Mouse (Mus musculus): Measurements from ENCODE around the gene Slc5a6.

The Slc5a6 gene

DNA sequence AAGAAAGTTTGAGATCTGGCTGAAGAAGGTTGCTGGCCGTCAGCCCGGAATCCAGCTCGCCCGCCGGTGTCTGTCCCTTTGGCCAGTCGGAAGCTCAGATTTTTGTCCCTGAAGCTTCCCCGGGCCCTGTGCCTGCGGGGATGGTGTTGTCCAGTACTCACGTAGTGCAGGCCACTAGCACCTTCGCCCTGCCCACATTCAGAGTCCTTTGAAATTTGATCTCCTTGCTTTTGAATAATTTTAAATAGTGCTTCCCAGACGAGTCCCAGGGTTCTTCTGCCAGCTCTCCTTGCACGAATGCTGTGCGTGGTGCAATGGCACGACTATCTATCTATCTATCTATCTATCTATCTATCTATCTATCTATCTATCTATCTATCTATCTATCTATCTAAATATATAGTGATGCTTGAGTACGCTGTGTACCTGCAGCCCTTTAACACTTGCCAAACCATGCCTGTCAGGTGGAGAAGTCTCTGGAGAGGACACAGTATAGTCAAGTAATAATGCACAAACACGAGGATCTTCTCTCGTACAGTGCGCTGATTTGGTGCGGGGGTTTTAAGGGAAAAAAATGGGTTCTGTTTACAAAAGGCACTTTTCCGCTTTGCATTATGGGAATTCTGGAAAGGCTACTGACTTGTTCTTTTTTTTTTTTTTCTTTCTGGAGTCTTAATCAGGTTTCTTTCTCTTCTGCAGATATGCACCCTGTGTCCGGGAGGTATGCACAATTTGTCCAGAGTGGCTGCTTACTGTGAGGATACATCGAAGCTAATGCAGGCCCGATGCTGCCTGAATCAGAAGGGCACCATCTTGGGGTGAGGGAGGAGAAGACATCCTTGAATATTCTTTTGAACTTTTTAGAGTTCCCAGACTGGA is at the start of gene Slc5a6:
TSS of gene Slc5a6 (minus strand) at position 162 of the 879 bp plus-strand sequence.
- in situ Hi-C loops (cut with MboI; ENCODE audit: low sequenced_read_pairs), result no loop called here

DNA sequence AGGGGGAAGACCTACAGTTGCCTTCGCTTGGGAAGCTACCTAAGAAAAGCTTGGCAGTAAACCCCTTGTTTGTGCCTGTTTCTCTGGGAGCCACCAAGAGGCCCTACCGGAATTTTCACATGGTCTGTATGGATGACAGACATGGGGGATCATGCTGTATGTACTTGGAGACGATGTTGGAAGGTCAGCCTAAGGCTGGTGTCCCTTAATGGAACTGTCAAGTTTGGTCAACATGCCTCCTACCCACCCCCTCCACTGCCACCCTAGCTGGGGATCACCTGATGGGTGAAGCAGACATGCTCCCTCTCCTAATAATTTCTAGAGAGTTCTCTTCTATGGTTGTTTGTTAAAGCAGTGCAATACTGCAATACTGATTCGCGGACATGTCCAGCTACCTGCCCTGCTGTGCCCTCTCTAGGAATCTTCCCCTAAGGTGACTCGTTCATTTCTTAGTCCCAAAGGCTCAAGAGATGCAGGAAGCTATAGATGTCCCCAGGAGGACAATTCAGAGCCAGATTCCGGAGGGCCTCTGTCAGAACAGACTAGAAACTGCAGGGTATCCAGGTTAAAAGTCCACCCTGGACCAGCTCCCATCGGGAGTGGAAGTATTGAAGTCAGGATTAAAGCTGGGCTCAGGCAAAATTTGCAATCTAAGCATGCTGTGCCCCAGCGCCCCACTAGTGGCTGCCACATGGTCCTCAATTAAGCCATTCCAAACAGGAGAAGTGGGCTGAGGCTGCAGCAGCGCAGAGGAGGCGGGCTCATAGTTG is 47.2 kb upstream of the Slc5a6 start:
- in situ Hi-C loops (cut with MboI; ENCODE audit: low sequenced_read_pairs), result no loop called here

DNA sequence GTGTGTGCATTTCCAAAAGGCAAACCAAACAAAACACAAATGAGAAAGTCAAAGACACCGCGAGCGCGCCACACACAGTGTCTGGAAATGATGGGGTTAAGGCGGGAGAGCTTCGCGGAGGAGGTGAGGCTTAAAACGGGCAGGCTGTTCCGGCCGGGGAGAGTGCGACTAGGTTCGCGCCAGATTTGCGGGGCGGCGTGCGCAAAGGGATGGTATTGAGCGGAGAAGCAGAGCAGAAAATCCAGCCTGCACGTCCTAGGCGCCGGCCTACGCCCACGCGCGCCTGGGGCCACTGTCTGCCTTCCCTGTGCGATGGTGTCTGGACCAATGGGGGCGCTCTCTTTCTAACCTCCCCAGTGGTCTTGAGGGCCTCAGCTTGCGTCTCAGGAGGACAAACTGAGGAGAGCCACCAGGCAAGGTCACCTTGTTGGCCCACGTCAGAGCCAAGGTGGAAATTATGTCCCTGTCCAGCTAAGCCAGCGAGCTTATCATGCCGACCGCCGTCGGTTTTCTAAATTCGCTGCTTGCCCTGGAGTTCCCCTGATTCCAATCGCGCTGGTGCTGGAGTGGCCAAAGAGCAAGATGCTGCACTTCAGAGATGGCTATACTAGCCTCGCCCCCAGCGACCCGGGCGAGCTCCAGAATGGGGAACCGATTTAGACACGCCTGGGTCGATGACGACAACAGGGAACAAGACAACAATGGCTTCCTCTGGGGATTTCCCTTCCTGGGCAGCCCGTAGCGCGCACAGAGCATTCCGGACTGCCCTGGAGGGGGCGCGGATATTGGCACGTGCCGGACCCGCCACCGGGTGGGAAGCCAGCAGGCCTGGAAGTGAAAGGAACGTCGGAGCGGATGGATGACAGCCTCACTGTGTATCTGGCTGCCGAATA is 46.3 kb upstream of the Slc5a6 start:
- in situ Hi-C loops (cut with MboI; ENCODE audit: low sequenced_read_pairs), result no loop called here

DNA sequence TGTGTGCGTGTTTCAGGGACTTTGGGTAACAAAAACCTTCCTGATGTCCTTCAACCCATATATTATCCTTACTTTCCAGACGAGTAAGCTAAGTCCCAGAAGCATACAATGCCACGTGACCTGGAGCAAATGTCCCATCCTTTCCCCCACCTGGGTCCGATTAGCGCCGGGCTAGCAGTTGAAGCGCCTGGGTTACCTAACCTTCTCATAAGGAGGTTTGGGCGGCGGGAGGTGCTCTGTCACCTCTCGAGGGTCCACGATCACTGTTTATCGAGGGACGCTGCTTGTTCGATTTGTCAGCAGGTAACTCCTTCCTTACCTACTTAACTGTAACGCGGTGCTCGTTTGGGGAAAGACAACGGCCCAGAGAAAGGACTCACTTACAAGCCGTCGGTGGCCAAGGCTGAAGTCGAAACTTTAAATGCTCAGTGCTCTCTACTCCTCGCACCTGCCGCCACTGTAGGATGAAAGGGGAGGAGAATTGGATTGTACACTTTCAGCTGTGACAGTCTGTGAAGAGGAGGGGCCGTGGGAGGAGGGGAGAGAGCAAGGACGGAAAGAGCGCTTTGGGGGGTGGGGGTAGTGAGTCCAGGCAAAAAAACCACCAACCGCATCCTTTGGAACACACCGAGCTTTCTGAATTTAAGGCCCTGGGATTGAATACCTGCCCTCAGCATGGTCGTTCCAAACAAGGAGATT is 45.5 kb upstream of the Slc5a6 start:
- in situ Hi-C loops (cut with MboI; ENCODE audit: low sequenced_read_pairs), result no loop called here

DNA sequence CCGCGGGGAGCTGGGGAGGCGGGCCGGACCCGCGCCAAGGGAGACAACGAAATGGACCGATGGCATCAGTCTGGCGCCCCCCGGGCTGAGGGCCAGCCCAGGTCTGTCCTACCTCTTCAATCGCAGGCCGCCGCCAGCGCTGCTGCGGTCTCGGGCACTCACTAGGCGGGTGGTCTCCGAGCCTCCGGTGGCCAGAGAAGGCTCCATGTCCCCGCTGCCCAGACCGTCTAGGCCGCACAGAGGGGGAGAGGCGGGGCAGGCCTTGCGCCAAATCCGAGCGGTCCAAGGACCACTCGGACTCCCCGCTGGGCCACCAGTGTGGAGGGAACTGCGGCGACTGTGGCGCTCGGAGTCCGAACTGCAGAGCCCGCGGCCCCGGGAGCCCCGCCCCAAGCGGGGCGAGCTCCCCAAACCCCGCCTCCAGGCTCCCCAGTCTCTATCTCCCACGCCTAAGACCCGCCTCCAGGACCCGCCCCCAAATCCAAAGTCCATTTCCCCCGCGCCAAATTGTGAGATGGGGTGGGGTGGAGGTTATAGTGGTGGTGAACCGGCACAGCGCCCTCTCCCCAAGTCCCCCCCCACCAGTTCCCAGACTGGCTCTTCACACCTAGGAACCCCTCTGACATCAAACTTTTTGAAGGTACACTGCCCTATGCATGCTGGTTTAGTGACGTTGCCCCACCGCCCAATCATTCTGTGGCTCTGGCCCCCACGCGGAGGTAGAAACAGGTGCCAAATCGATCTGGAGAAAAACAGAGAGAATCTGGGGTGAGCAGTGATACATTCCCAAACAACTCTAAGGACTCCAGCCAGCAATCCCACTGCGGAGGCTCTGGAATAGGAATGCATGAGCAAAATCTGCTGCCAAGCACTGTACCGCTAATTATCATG is 44.7 kb upstream of the Slc5a6 start:
- in situ Hi-C loops (cut with MboI; ENCODE audit: low sequenced_read_pairs), result no loop called here

DNA sequence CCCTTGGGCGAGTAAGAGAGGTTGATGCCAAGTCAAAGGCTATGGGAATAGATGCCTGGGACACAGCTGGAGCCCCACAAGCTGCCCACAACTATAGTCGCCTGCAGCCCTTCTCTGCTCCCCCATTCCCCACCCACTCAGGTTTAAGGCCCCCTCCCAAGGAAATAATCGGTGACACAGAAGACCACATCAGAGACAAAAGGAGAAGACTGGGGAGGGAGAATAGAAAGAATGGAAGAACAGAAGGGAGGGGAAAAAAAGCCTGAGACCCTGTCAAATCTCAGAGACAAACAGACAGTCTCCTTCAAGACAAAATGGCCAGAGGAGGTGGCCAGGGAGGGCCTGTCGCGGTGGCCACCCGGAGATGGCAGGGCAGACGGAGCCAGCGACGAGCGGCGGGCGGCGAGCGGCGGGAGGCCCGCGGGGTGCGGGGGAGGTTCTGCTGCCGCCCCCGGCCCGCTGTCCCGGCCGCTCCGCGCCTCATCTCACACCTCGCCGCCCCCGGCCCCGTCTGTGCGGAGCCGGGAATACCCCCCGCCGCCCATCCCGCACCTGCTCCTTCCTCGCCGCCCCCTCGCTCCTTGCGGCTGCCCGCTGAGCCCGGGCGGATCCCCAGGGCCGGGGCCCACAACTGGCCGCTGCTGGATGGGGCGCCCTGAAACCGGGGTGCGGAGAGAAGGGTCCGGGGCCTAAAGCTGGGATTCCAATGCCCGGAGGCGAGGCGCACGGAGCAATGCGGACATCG is 43.7 kb upstream of the Slc5a6 start:
- in situ Hi-C loops (cut with MboI; ENCODE audit: low sequenced_read_pairs), result no loop called here

DNA sequence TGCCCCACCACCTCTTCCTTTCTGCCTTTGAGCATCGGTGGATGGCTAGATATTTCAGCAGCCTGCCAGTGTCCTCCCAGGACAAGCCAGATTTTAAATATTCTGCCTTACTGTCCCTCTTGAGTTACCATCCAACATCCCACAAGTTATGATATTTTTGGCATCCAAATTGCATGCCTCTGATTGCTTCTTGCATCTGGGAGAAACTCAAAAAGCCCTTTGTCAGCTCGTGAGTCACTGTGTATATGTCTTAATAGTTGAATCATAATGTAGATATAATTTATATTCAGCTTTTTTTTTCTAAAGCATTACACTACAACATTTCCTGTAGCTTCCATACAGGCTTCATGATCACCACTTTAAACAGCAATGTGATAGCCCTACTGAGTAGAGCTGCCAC is 38.4 kb upstream of the Slc5a6 start:
- in situ Hi-C loops (cut with MboI; ENCODE audit: low sequenced_read_pairs), result no loop called here

DNA sequence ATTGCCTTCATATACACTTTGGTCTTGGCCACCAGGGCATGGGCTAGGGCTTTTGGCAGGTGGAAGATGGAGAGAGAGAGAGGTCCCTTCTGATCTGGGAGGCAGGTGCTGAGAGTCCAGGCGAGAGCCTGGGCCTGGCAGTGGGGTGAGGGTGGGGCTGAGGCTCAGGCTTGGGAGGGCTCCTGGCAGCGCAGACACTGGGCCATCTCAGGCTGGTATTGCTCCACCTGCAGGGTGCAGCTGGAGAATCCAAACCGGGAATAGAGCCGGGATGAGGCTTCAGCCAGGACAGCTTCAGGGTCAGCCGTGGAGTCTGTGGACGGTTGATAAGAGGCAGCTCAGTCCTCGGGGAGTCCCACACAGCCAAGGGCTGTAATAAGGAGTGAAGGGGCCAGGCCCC is 37.9 kb upstream of the Slc5a6 start:
- in situ Hi-C loops (cut with MboI; ENCODE audit: low sequenced_read_pairs), result no loop called here

DNA sequence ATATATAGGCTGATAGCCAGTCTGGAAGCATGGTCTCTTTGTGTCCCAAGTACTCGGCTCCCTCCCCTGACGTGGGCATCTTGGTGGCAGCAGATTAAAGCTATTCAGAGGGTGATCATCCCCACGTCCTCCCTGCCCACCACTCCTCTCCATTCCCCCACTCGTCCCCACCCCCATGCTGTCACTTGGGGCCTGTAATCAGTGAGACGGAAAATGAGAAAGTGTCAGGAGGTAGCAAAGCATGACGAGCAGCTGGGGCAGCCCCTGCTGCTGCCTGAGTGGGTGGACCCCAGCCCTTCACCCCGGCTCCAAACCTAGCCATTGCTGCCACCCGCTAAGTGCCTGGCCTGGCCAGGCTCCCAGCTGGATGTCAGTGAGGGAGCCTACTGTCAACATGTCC is 35.2 kb upstream of the Slc5a6 start:
- in situ Hi-C loops (cut with MboI; ENCODE audit: low sequenced_read_pairs), result no loop called here

DNA sequence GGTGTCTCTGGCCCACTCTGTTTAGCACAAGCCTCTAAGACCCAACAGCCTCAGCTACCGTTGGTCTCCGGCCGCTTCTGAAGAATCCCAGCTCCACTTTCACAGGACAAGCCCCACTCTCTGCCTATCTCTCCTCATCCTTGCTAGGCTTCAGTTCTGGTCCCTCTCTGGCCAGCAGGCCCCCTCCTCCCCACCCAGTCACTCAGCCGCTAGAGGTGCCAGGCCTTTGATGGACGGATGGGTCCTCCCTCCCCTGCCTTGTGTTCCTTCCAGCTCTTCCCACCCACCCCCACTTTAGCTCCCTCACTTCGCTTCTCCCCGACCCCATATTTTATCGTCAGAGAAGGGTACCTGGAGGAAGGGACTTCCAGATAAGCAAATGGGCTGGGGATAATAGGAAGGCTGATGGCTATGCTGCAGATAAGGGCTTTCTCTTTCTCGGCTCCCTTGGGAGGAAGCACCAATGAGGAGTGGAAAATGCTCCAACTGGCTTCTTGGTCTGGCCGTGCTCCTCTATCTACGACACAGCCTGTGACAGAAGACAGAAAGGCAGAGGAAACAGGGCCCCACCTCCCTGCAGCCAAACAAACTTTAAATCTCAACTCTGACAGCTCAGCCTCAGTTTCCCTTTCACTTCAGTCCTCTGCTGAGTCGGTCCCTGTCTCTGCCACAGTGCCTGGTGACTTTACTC is 34.4 kb upstream of the Slc5a6 start:
- in situ Hi-C loops (cut with MboI; ENCODE audit: low sequenced_read_pairs), result no loop called here

DNA sequence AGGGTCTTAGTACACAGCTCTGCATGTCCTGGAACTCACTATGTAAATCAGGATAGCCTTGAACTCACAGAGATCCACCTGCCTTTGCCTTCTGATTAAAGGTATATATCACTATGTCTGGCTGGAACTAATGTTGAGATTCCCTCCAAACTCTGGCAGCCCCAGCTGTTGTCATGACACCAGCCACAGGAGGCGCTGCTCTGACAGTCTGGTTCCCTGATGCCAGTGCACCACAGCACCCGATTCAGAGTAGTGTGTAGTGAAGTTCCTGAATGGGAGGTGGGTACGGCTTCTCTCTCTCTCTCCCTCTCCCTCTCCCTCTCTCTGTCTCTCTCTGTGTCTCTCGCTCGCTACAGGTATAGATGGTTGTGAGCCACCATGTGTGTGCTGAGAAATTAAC is 33.6 kb upstream of the Slc5a6 start:
- in situ Hi-C loops (cut with MboI; ENCODE audit: low sequenced_read_pairs), result no loop called here

DNA sequence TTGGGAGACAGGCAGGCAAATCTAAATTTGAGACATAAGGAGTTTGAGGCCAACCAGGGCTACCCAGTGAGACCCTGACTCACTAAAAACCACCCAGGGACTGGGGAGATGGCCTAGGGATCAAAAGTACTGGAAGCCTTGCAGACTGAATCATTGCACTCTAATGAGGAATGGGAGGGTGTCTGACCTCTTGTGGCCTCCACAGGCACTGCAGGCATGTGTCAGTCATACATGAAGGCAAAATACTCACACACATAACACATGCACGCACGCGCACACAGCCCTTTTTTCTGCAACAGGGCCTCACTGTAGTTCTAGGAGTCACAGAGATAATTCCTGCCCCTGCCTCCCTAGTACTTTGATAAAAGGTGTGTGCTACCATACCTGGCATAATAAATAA is 32.7 kb upstream of the Slc5a6 start:
- in situ Hi-C loops (cut with MboI; ENCODE audit: low sequenced_read_pairs), result no loop called here

DNA sequence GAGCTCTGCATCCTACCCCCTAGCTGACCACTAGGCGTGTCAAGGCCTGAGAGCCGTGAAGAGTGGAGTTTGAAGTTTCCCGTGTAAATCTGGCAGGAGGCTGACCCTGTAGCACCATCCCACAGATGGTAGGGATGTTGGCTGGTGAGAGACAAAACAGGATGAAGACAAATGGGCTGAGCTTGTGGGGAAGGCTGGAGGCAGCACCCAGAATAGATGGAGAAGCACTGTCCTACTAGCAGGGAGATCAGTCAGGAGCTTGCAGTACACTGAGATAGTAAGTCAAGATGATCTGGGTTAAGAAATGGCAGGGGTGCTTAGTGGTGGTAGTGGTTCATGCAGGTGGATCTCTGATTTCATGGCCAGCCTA is 32.1 kb upstream of the Slc5a6 start:
- in situ Hi-C loops (cut with MboI; ENCODE audit: low sequenced_read_pairs), result no loop called here

DNA sequence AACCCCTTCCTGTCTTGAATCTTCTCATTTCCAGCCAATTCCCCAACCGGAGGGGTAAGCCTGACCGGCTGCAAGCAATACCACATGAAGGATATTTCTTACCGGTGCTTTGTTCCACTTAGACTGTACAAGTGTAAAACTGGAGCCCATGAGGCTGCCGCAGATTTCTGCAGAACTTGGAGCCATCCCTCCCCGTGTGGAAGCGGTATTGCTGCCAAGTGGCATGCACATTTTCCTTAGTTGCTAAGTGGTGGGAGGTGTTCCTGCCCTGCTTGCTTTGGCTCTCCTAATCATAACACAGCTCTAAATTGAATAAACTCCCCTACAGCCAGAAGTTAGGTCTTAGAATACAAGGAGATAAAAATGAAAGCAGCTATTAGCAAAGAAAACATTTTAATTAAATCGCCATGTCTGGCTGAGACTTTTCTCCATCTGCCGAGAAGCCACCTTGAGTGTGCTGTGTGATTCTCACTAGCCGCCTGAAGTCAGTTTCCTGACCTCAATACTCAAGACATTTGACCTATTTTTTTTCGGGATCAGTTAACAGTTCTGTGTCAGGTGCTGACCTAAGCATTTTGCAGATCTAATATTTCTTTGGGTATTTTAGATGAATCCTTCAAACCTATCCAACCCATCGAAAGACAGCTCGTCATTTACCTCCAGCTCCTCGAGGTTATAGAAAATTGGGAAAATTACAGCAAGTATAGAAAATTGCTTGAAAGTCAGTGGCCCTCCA is 31.5 kb upstream of the Slc5a6 start:
- in situ Hi-C loops (cut with MboI; ENCODE audit: low sequenced_read_pairs), result no loop called here

DNA sequence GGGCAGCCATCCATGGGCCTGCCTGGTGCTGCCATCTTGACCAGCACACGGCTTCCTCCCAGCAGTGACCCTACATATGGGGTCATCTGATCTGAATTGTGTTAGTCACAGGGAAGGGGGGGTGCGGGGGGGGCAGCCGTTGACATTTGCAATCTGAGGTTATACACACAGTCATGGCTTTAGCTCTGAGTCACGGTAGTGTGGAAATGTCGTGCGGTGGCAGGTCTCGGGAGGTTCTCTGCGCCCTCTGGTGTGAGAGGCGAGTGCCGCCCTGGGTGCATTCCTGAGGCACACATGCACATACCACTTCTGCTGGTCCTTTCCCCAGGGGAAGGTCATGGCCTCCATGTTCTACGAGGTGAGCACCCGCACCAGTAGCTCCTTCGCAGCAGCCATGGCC is 27.6 kb upstream of the Slc5a6 start:
- in situ Hi-C loops (cut with MboI; ENCODE audit: low sequenced_read_pairs), result no loop called here

DNA sequence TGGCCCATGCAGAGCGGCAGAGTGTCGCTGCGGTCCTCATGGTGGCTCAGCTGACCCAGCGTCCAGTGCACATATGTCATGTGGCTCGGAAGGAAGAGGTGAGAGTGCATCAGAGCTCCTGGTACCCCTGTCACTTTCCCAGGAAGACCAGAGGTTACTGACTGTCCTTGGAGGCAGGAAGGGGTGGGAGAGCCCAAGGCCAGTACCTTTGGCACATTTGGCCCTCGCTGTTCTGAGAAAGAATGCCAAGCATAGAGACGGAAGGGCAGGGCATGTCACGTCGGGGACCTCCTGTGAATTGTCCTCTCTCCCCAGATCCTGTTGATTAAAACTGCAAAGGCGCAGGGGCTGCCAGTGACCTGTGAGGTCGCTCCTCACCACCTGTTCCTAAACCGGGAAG is 24.5 kb upstream of the Slc5a6 start:
- in situ Hi-C loops (cut with MboI; ENCODE audit: low sequenced_read_pairs), result no loop called here

DNA sequence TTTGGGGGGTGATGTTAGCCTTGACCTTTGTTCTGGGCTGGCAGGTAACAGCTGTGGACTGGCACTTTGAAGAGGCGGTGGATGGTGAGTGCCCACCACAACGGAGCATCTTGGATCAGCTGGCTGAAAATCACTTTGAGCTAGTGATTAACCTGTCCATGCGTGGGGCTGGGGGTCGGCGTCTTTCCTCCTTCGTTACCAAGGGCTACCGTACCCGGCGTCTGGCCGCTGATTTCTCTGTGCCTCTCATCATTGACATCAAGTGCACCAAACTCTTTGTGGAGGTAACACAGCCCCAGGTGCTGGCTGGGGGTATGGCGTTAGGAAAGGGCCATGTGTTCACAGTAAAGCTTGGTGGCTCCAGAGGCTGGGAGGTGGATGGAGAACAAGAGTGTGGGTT is 23.1 kb upstream of the Slc5a6 start:
- in situ Hi-C loops (cut with MboI; ENCODE audit: low sequenced_read_pairs), result no loop called here

DNA sequence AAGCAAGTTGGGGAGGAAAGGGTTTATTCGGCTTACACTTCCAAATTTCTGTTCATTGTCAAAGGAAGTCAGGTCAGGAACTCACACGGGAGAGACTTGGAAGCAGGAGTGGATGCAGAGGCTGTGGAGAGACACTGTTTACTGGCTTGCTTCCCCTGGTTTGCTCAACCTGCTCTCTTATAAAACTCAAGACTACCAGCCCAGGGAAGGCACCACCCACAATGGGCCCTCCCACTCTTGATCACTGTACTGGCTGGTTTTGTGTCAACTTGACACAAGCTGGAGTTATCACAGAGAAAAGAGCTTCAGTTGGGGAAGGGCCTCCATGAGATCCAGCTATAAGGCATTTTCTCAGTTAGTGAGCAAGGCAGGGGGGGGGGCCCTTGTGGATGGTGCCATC is 22.3 kb upstream of the Slc5a6 start:
- in situ Hi-C loops (cut with MboI; ENCODE audit: low sequenced_read_pairs), result no loop called here

All from CH12F3 (cell line).